Mouse (Mus musculus): ENCODE measurements around the gene Strn3. TPM values are rescaled to one million over a fixed set of nuclear protein-coding genes. Genes with fewer than 3 reads are reported as not detected.

The Strn3 gene
- polyA plus RNA-seq, 1 experiment: 7.1 TPM

GRCm38 (mm10) chr12:51569472-51569871, 122.2 kb downstream of the Strn3 start:
- TF ChIP-seq CTCF (IDR thresholded peaks at IDR 0.05; ENCODE audit: extremely low read depth, insufficient read depth, insufficient read length, insufficient replicate concordance) (no peak), POLR2A (IDR thresholded peaks at IDR 0.05; ENCODE audit: low read depth, low read length) (no peak)
- Histone ChIP-seq H3K27ac (ENCODE audit: insufficient read depth, low read length) (no peak overlapping the region), H3K36me3 (ENCODE audit: control insufficient read depth, insufficient read depth, low read length) (no peaks in the 10 kb centered on the region), H3K4me1 (ENCODE audit: control insufficient read depth, insufficient read depth, insufficient read length) (no peaks in the 10 kb centered on the region), H3K4me3 (ENCODE audit: extremely low read depth, insufficient read depth, insufficient read length) (no peak overlapping the region), H3K27me3 (ENCODE audit: control insufficient read depth, insufficient read depth, low read length) (no peaks in the 10 kb centered on the region)
- 74% methylated on average over 8 of the region's 8 CpGs for WGBS
- DNase-seq (ENCODE audit: low read depth in 1 of 2, low spot score in 2 of 2): no peak

- TF ChIP-seq POLR2A (IDR thresholded peaks at IDR 0.05; ENCODE audit: low read depth, low read length) (no peak), CTCF (IDR thresholded peaks at IDR 0.05; ENCODE audit: extremely low read depth, insufficient read depth, insufficient read length, insufficient replicate concordance) (no peak)
- Histone ChIP-seq H3K27ac (ENCODE audit: insufficient read depth, low read length) (no peak overlapping the region), H3K27me3 (ENCODE audit: control insufficient read depth, insufficient read depth, low read length) (no peaks in the 10 kb centered on the region), H3K36me3 (ENCODE audit: control insufficient read depth, insufficient read depth, low read length) (no peaks in the 10 kb centered on the region), H3K4me3 (ENCODE audit: extremely low read depth, insufficient read depth, insufficient read length) (no peak overlapping the region), H3K4me1 (ENCODE audit: control insufficient read depth, insufficient read depth, insufficient read length) (no peaks in the 10 kb centered on the region)
- 78% methylated on average over 7 of the region's 7 CpGs for WGBS
- no peak for DNase-seq (ENCODE audit: low read depth in 1 of 2, low spot score in 2 of 2)
Observed at GRCm38 (mm10) chr12:51567225-51567624, 124.5 kb downstream of the Strn3 start.

GRCm38 (mm10) chr12:51561416-51561815, 130.3 kb downstream of the Strn3 start:
- H3K36me3 ChIP-seq (ENCODE audit: control insufficient read depth, insufficient read depth, low read length): no peaks in the 10 kb centered on the region
- WGBS: 69% methylated on average over 9 of the region's 9 CpGs

More at GRCm38 (mm10) chr12:51561416-51561815, 130.3 kb downstream of the Strn3 start:
- Histone ChIP-seq H3K4me1 (ENCODE audit: control insufficient read depth, insufficient read depth, insufficient read length) (no peaks in the 10 kb centered on the region), H3K4me3 (ENCODE audit: extremely low read depth, insufficient read depth, insufficient read length) (no peak overlapping the region), H3K27ac (ENCODE audit: insufficient read depth, low read length) (no peak overlapping the region), H3K27me3 (ENCODE audit: control insufficient read depth, insufficient read depth, low read length) (no peaks in the 10 kb centered on the region)
- no peak for TF ChIP-seq CTCF (IDR thresholded peaks at IDR 0.05; ENCODE audit: extremely low read depth, insufficient read depth, insufficient read length, insufficient replicate concordance)
- TF ChIP-seq POLR2A (IDR thresholded peaks at IDR 0.05; ENCODE audit: low read depth, low read length): no peak
- DNase-seq (ENCODE audit: low read depth in 1 of 2, low spot score in 2 of 2): no peak

Other genes with a start within 250 kb of the Strn3 start
- 446 and 449 TPM in 2 replicates for gene Coch, start 98.6 kb downstream of the Strn3 start, polyA plus RNA-seq (2012; rRNA removed)
- gene Ap4s1, start 864 bp downstream of the Strn3 start, polyA plus RNA-seq (2012; rRNA removed): 4.6 and 4.9 TPM in 2 replicates
- 11.1 and 12.8 TPM in 2 replicates for gene Hectd1, start 137.6 kb upstream of the Strn3 start, polyA plus RNA-seq (2012; rRNA removed)